Mouse (Mus musculus) embryonic facial prominence, embryonic 13.5 days (tissue): ENCODE measurements around the gene Ggnbp2. TPM values are rescaled to one million over a fixed set of nuclear protein-coding genes. Genes with fewer than 3 reads are reported as not detected.

ENCODE experiments used
- ATAC-seq: fragments of 200-750 bp; cut with Nextera tagmentation; 2 replicates; pipeline ENCODE4 v1.8.0; 2017; ENCODE audit warnings: low read depth; ENCODE audit not compliant: insufficient number of reproducible peaks, insufficient read depth, low FRiP score, low TSS enrichment
- H3K27ac ChIP-seq: fragments of 300-500 bp; sonication (generic); 2 replicates; pipeline ENCODE4 v1.5.1; 2015; ENCODE audit warnings: moderate library complexity, mild to moderate bottlenecking, inconsistent platforms
- H3K27me3 ChIP-seq: fragments of 300-500 bp; sonication (generic); 2 replicates; pipeline ENCODE4 v1.6.1; 2015; ENCODE audit warnings: mild to moderate bottlenecking, inconsistent platforms
- H3K36me3 ChIP-seq: fragments of 300-500 bp; sonication (generic); 2 replicates; pipeline ENCODE4 v1.6.1; 2015; ENCODE audit warnings: mild to moderate bottlenecking, inconsistent platforms
- H3K4me1 ChIP-seq: fragments of 300-500 bp; sonication (generic); 2 replicates; pipeline ENCODE4 v1.6.1; 2015; ENCODE audit warnings: inconsistent platforms
- H3K4me2 ChIP-seq: fragments of 300-500 bp; sonication (generic); 2 replicates; pipeline ENCODE4 v1.6.1; 2015; ENCODE audit warnings: moderate library complexity, mild to moderate bottlenecking, inconsistent platforms
- H3K4me3 ChIP-seq: fragments of 300-500 bp; sonication (generic); 2 replicates; pipeline ENCODE4 v1.5.1; 2015; ENCODE audit warnings: mild to moderate bottlenecking, inconsistent platforms
- H3K9ac ChIP-seq: fragments of 300-500 bp; sonication (generic); 2 replicates; pipeline ENCODE4 v1.6.1; 2015; ENCODE audit warnings: mild to moderate bottlenecking, inconsistent platforms
- H3K9me3 ChIP-seq: fragments of 300-500 bp; sonication (generic); 2 replicates; pipeline ENCODE4 v1.6.1; 2016; ENCODE audit warnings: inconsistent platforms
- WGBS: fragments of 180-500 bp; shearing (Covaris S2); methylation state at CpG from one replicate; pipeline ENCODE4 v1.1.7; 2015; ENCODE audit warnings: mixed read lengths; 5-methylcytosine and 5-hydroxymethylcytosine counted together
- polyA plus RNA-seq: library from polyadenylated mRNA; unstranded; fragments of >200 nt; fragmentation: Nextera tagmentation; extraction: Ambion mirVana; gene quantifications from 2 replicates; pipeline ENCODE4 v1.2.1, GENCODE M21; 2015

Gene Ggnbp2
- polyA plus RNA-seq, 1 experiment from 2014 or later, result 71.8 TPM

- H3K27me3 ChIP-seq, result no peaks in the 10 kb centered on the region
- H3K9ac ChIP-seq, result no peak overlapping the region
- peaks cover 84% of the 10 kb centered on the region for H3K36me3 ChIP-seq
- H3K4me2 ChIP-seq, result no peak overlapping the region
- no peaks in the 10 kb centered on the region for H3K4me1 ChIP-seq
- no peak for ATAC-seq
- no peak overlapping the region for H3K27ac ChIP-seq
- WGBS, result 89% methylated on average over 15 of the region's 15 CpGs
- no peak overlapping the region for H3K4me3 ChIP-seq
- H3K9me3 ChIP-seq, result no peaks in the 10 kb centered on the region
Measured at GRCm38 (mm10) chr11:84893113-84893512, 22.5 kb upstream of the Ggnbp2 start.

- no peak for ATAC-seq
- H3K27me3 ChIP-seq, result no peaks in the 10 kb centered on the region
- no peak overlapping the region for H3K4me2 ChIP-seq
- H3K9ac ChIP-seq, result no peak overlapping the region
- no peaks in the 10 kb centered on the region for H3K9me3 ChIP-seq
- H3K4me1 ChIP-seq, result no peaks in the 10 kb centered on the region
- no peak overlapping the region for H3K27ac ChIP-seq
- peaks cover 76% of the 10 kb centered on the region for H3K36me3 ChIP-seq
- WGBS, result 91% methylated on average over 7 of the region's 7 CpGs
- H3K4me3 ChIP-seq, result no peak overlapping the region
Measured at GRCm38 (mm10) chr11:84891705-84892104, 21.1 kb upstream of the Ggnbp2 start.

GRCm38 (mm10) chr11:84889492-84889891 is 18.9 kb upstream of the Ggnbp2 start:
- no peak overlapping the region for H3K9ac ChIP-seq
- H3K36me3 ChIP-seq, result peaks cover 73% of the 10 kb centered on the region
- H3K4me3 ChIP-seq, result no peak overlapping the region
- ATAC-seq, result no peak
- H3K27ac ChIP-seq, result no peak overlapping the region
- H3K9me3 ChIP-seq, result no peaks in the 10 kb centered on the region
- no peaks in the 10 kb centered on the region for H3K27me3 ChIP-seq
- no peak overlapping the region for H3K4me2 ChIP-seq
- 86% methylated on average over 2 of the region's 2 CpGs for WGBS
- no peaks in the 10 kb centered on the region for H3K4me1 ChIP-seq

- Histone ChIP-seq H3K27me3 (no peaks in the 10 kb centered on the region), H3K4me2 (no peak overlapping the region), H3K27ac (no peak overlapping the region), H3K9ac (no peak overlapping the region), H3K36me3 (peaks cover 78% of the 10 kb centered on the region), H3K4me1 (no peaks in the 10 kb centered on the region), H3K9me3 (no peaks in the 10 kb centered on the region), H3K4me3 (no peak overlapping the region)
- WGBS, result 95% methylated on average over 8 of the region's 8 CpGs
- no peak for ATAC-seq
Measured at GRCm38 (mm10) chr11:84888025-84888424, 17.4 kb upstream of the Ggnbp2 start.

DNA sequence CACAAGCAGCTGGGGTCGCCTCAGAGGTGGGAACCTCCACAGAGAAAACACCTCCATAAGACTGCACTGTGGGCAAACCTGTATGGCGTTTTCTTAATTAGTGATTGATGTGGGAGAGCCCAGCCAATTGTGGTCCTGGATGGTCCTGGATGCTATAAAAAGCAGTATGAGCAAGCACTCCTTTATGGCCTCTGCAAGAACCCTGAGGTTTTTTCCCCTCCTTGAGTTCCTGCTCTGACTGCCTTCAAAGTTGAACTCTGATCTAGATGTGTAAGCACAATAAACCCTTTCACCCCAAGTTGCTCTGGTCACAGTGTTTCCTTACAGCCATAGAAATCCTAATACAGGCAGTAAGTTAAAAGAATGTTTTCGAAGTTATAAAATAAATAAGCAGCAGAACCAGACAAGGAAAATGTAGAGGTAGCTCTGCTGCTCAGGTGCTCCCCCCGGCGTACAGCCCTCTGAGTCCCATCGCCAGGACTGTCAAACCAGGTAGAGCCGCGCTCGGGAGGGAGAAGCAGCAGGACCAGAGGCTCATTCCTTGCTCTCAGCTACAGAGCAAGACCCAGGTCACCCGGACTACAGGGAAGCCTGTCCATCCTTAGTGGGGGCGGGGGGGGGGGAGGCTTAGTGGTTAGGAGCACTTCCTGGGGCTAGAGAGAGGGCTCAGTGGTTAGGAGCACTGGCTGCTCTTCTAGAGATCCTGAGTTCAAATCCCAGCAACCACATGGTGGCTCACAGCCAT is 16.3 kb upstream of the Ggnbp2 start:
- H3K4me3 ChIP-seq, result no peak overlapping the region

GRCm38 (mm10) chr11:84886236-84886635 is 15.6 kb upstream of the Ggnbp2 start:
- no peak overlapping the region for H3K4me2 ChIP-seq
- H3K4me3 ChIP-seq, result no peak overlapping the region
- no peaks in the 10 kb centered on the region for H3K9me3 ChIP-seq
- H3K27me3 ChIP-seq, result no peaks in the 10 kb centered on the region
- H3K36me3 ChIP-seq, result peaks cover 67% of the 10 kb centered on the region
- 93% methylated on average over 5 of the region's 5 CpGs for WGBS
- H3K4me1 ChIP-seq, result peaks cover 5% of the 10 kb centered on the region
- H3K27ac ChIP-seq, result no peak overlapping the region
- no peak for ATAC-seq
- H3K9ac ChIP-seq, result no peak overlapping the region

More for the DNA sequence above, 16.3 kb upstream of the Ggnbp2 start:
- Histone ChIP-seq H3K9ac (no peak overlapping the region), H3K27ac (no peak overlapping the region), H3K9me3 (no peaks in the 10 kb centered on the region), H3K27me3 (no peaks in the 10 kb centered on the region), H3K4me1 (no peaks in the 10 kb centered on the region), H3K4me2 (no peak overlapping the region), H3K36me3 (peaks cover 73% of the 10 kb centered on the region)
- 87% methylated on average over 11 of the region's 11 CpGs for WGBS
- ATAC-seq, result no peak

- H3K27me3 ChIP-seq, result no peaks in the 10 kb centered on the region
- WGBS, result 79% methylated on average over 4 of the region's 4 CpGs
- no peak for ATAC-seq
- H3K4me2 ChIP-seq, result no peak overlapping the region
- peaks cover 62% of the 10 kb centered on the region for H3K36me3 ChIP-seq
- H3K27ac ChIP-seq, result no peak overlapping the region
- H3K9ac ChIP-seq, result no peak overlapping the region
- H3K4me1 ChIP-seq, result peaks cover 9% of the 10 kb centered on the region
- no peaks in the 10 kb centered on the region for H3K9me3 ChIP-seq
- no peak overlapping the region for H3K4me3 ChIP-seq
Measured at GRCm38 (mm10) chr11:84885238-84885637, 14.6 kb upstream of the Ggnbp2 start.

DNA sequence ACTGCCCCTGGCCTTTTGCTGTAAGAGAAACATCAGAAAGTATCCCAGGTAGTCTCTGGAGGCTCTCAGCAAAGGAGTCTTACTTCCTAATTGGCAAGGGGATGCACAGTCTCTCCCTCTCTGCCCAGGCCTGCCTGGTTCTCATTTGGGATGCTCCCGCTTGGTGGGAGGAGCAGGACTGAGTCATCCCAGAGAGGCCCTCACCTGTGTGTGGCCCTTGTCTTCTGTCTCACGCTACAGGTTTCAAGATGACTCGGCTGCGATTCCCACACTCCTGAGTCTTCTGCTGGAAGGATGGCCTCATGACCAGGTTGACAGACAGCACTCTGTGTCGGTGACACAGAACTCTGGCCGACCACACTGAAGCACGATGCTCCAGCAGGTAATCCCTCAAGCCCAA is 11.7 kb upstream of the Ggnbp2 start:
- Histone ChIP-seq H3K4me2 (no peak overlapping the region), H3K9ac (no peak overlapping the region; the same call in 1 of the 2 replicates), H3K4me1 (peaks cover 14% of the 10 kb centered on the region), H3K9me3 (no peaks in the 10 kb centered on the region), H3K27ac (no peak overlapping the region), H3K27me3 (no peaks in the 10 kb centered on the region), H3K4me3 (no peak overlapping the region), H3K36me3 (peaks cover 42% of the 10 kb centered on the region)
- ATAC-seq, result no peak
- 88% methylated on average over 7 of the region's 7 CpGs for WGBS

GRCm38 (mm10) chr11:84880971-84881370 is 10.4 kb upstream of the Ggnbp2 start:
- Histone ChIP-seq H3K36me3 (peaks cover 36% of the 10 kb centered on the region), H3K4me3 (peak overlapping the region; percentile 84), H3K9me3 (no peaks in the 10 kb centered on the region), H3K9ac (peak overlapping the region; percentile 86), H3K27me3 (no peaks in the 10 kb centered on the region), H3K4me1 (peaks cover 14% of the 10 kb centered on the region), H3K27ac (peak overlapping the region; percentile 93), H3K4me2 (peak overlapping the region; percentile 94)
- no peak for ATAC-seq
- WGBS, result 40% methylated on average over 9 of the region's 9 CpGs

GRCm38 (mm10) chr11:84880465-84880961 is 9.9 kb upstream of the Ggnbp2 start:
- 0 out of 2 replicates have a peak, but pooled peaks have one; percentile 17 for ATAC-seq
- H3K9ac ChIP-seq, result peak overlapping the region; percentile 86

DNA sequence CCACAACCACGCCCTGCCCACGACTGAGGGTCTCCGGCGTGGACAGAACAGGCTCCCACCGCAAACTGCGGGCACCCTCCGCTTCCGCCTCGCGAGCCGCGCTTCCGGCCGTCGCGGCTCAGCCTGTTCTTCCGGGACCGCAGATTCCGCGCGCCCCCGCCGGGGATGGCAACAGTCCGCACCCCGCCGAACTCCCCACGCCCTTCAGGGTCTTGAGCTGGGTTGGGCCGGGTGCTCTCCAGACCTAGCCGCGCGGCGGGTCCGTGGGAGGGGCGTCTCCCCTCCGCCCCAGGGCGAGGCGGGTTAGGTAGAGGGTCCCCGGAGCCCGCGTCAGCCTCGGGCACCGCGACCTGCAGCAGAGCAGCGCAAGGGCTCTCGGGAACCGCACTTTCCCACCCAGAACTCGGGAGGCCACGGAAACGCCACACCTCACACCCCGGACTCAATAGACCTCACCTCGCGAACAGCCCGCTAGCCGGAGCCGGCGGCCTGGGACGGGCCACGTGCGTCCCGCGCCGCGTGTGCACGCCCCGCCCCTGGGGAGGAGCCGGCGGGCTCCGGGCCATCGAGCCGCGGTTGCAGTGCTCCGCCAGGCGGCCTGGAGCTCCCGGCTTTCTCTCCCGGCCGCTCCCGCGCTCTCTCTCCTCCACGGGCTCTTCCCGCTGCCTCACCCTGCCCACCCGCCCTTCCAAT is 9.3 kb upstream of the Ggnbp2 start, which contains the start of the genes Myo19 and Pigw:
TSS of gene Myo19 (plus strand) at position 377 of the 693 bp plus-strand sequence.
TSS of gene Pigw (minus strand) at position 514 of the 693 bp plus-strand sequence.
- under 1% methylated on average over 79 of the region's 81 CpGs for WGBS
- Histone ChIP-seq H3K27ac (peak within 1 kb of the TSS; percentile 93), H3K4me3 (peak within 1 kb of the TSS; percentile 84), H3K9ac (peak within 1 kb of the TSS; percentile 86), H3K4me2 (peak within 1 kb of the TSS; percentile 94), H3K36me3 (peaks cover 27% of the 10 kb centered on the region), H3K27me3 (no peaks in the 10 kb centered on the region), H3K9me3 (no peaks in the 10 kb centered on the region), H3K4me1 (peaks cover 14% of the 10 kb centered on the region)
- ATAC-seq, result peak; percentile 92

More at GRCm38 (mm10) chr11:84880465-84880961, 9.9 kb upstream of the Ggnbp2 start:
- H3K4me3 ChIP-seq, result peak overlapping the region; percentile 84
- H3K4me1 ChIP-seq, result peaks cover 14% of the 10 kb centered on the region
- no peaks in the 10 kb centered on the region for H3K27me3 ChIP-seq
- WGBS, result under 1% methylated on average over 24 of the region's 24 CpGs
- peaks cover 33% of the 10 kb centered on the region for H3K36me3 ChIP-seq
- H3K4me2 ChIP-seq, result peak overlapping the region; percentile 94
- peak overlapping the region; percentile 93 for H3K27ac ChIP-seq
- no peaks in the 10 kb centered on the region for H3K9me3 ChIP-seq
